Mouse (Mus musculus): ENCODE results near the gene Sema4d.

DNA sequence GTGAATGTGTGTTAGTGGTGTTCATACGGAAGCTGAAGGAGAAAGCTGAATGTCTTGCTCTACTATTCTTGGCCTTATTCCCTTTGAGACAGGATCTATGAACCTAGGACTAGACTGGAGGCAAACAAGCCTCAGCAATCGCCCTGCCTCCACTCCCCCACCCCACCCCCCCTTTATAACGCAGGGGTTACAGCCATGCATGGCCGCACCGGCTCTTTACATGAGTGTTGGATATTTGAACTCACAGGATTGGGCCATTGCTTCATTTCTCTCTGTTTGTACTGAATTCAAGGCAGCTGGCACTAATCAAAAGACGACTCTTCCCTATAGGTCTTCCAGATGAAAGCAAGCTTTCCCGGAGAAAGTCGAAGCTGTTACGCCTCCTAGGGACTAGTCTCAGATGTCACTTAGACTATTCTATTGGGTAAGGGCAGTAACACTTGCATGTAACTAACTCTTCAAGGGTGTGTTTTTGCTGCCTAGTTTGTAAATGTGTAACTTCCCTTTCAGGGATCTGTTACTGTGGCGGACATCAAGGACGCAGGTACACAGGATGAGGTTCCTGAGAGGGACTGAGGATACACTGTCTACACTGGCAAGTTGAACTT lies 151.3 kb downstream of the Sema4d start:
- no peak for TF ChIP-seq POLR2A (IDR thresholded peaks at IDR 0.05; ENCODE audit: insufficient read depth, low read depth, low read length)
- TF ChIP-seq EP300 (IDR thresholded peaks at IDR 0.05; ENCODE audit: insufficient read depth, low read depth, low read length) = no peak
- no peak for TF ChIP-seq CTCF (IDR thresholded peaks at IDR 0.05)

Data from heart, adult 2 months (tissue).